In genomic region chr12:13844532-13845485, GRCm38 (mm10) we compare ENCODE assay signal across 8 mouse cellular contexts.
DNase-seq lines count a peak whose midpoint lies in the region; ATAC-seq and TF ChIP-seq lines count a peak whose summit lies in the region.

No protein-coding gene starts in this region.

- WGBS in hindbrain, embryonic 13.5 days, result 60% methylated on average over 13 of the region's 13 CpGs
- WGBS in liver, embryonic 14.5 days (ENCODE audit: insufficient replicate concordance), result 37% methylated on average over 13 of the region's 13 CpGs

- no peak overlapping the region for H3K27ac ChIP-seq in embryonic fibroblast, embryonic 13.5 days (ENCODE audit: insufficient read depth, low read length)
- H3K27ac ChIP-seq in hindbrain, embryonic 13.5 days, result no peak overlapping the region
- no peak overlapping the region for H3K27ac ChIP-seq in liver, embryonic 14.5 days

- no peak overlapping the region for H3K4me2 ChIP-seq in hindbrain, embryonic 13.5 days
- H3K4me2 ChIP-seq in liver, embryonic 14.5 days (ENCODE audit: low read depth), result no peak overlapping the region

- TF ChIP-seq POLR2A in embryonic fibroblast, embryonic 13.5 days (IDR thresholded peaks at IDR 0.05; ENCODE audit: low read depth, low read length), result no peak

- H3K36me3 ChIP-seq in hindbrain, embryonic 13.5 days, result no peaks in the 10 kb centered on the region
- no peaks in the 10 kb centered on the region for H3K36me3 ChIP-seq in liver, embryonic 14.5 days (replicated peaks; ENCODE audit: control insufficient read depth, insufficient read depth, low read depth)

- POLR2A ChIA-PET in Patski (lab: Charles Lee), result no interaction called here

- H3K9ac ChIP-seq in hindbrain, embryonic 13.5 days, result no peak overlapping the region
- no peak overlapping the region for H3K9ac ChIP-seq in liver, embryonic 14.5 days (replicated peaks)

- no peaks in the 10 kb centered on the region for H3K4me1 ChIP-seq in embryonic fibroblast, embryonic 13.5 days (ENCODE audit: control insufficient read depth, insufficient read depth, low read length)
- H3K4me1 ChIP-seq in hindbrain, embryonic 13.5 days (replicated peaks), result peaks cover 6% of the 10 kb centered on the region; the same call in 1 of the 2 replicates
- no peaks in the 10 kb centered on the region for H3K4me1 ChIP-seq in liver, embryonic 14.5 days (replicated peaks; ENCODE audit: control insufficient read depth in 2 of 2, insufficient read depth in 2 of 2, low read length in 1 of 2)

- H3K27me3 ChIP-seq in Patski, result no peaks in the 10 kb centered on the region
- H3K27me3 ChIP-seq in hindbrain, embryonic 13.5 days, result no peaks in the 10 kb centered on the region
- no peaks in the 10 kb centered on the region for H3K27me3 ChIP-seq in liver, embryonic 14.5 days (ENCODE audit: control insufficient read depth, insufficient read depth, low read length)

- TF ChIP-seq EP300 in liver, embryonic 14.5 days (IDR thresholded peaks at IDR 0.05; ENCODE audit: low read depth), result no peak

- in situ Hi-C loops in Patski (cut with MboI; ENCODE audit: low pct_unique_long_range_greater_than_20kb), result no loop called here

- H3K4me3 ChIP-seq in embryonic fibroblast, embryonic 13.5 days (ENCODE audit: insufficient read depth, low read length), result no peak overlapping the region
- no peak overlapping the region for H3K4me3 ChIP-seq in hindbrain, embryonic 13.5 days
- no peak overlapping the region for H3K4me3 ChIP-seq in liver, embryonic 14.5 days (ENCODE audit: insufficient read depth in 1 of 2, low read depth in 2 of 2, low read length in 2 of 2)

- H3K9me3 ChIP-seq in hindbrain, embryonic 13.5 days, result peaks cover 7% of the 10 kb centered on the region; the same call in 1 of the 2 replicates
- H3K9me3 ChIP-seq in liver, embryonic 14.5 days (ENCODE audit: control insufficient read depth, low read length), result no peaks in the 10 kb centered on the region

- peak; percentile 72 for TF ChIP-seq CTCF in Patski (IDR thresholded peaks at IDR 0.05)
- 0 out of 2 replicates have a peak, but pooled peaks have one; percentile 11 for TF ChIP-seq CTCF in embryonic fibroblast, embryonic 13.5 days (IDR thresholded peaks at IDR 0.05; ENCODE audit: borderline replicate concordance, insufficient read depth, low read length)
- peak; percentile 51 for TF ChIP-seq CTCF in liver, embryonic 14.5 days (IDR thresholded peaks at IDR 0.05; ENCODE audit: low read depth)

- CTCF ChIA-PET in Patski (lab: Charles Lee), result no interaction called here

- ATAC-seq in Patski, result no peak
- ATAC-seq in hindbrain, embryonic 13.5 days (ENCODE audit: low FRiP score), result peak; percentile 74
- ATAC-seq in liver, embryonic 14.5 days (ENCODE audit: insufficient read depth), result no peak

- DNase-seq in cerebellum, postnatal 10 days, result peak; percentile 73 to 80
- DNase-seq in cerebellum, adult 11 months, result no peak
- DNase-seq in Patski (ENCODE audit: low read depth, low spot score), result no peak
- DNase-seq in liver, embryonic 14.5 days (ENCODE audit: low read depth in 3 of 3, low spot score in 3 of 3), result no peak
- peak; percentile 43 for DNase-seq in ovary, postnatal 14 days (ENCODE audit: low spot score)
- no peak for DNase-seq in thymus, postnatal 14 days

Comparison
In these comparisons a context has a peak if more than half of its experiments do, and no peak if none do; other contexts are left out.
1. DNase-seq: peak in cerebellum, postnatal 10 days (2 of 2) and ovary, postnatal 14 days (single experiment); none in cerebellum, adult 11 months (single experiment), Patski (single experiment), liver, embryonic 14.5 days (0 of 3) and thymus, postnatal 14 days (single experiment).
2. CTCF ChIP-seq: peak in every context shown above with its lines; median percentile 72 in Patski; 51 in liver, embryonic 14.5 days; 11 in embryonic fibroblast, embryonic 13.5 days.